Mouse (Mus musculus) thymus, postnatal 25 days (tissue): ENCODE measurements around the gene Pde4c.

Experiments
- DNase-seq: peaks from one replicate; pipeline ENCODE4 v3.0.0; 2022

The Pde4c gene

DNA sequence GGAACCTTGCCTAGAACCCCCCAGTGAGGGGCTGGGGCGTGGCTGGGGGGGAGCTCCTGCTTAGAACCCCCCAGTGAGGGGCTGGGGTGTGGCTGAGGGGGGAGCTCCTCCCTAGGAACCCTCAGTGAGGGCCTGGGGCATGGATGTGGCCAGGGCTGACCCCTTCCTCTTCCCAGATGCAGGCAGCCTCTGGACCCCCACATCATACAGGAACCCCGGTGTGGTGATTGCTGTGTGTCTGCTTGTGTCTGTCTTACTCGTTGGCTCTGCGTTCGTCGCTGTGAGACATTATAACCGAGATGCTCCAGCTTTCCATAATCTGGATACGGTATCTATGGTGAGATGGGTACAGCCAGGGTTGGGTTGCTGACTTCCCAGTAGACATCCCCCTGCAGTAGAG is 1.9 kb upstream of the Pde4c start:
- no peak for DNase-seq

DNA sequence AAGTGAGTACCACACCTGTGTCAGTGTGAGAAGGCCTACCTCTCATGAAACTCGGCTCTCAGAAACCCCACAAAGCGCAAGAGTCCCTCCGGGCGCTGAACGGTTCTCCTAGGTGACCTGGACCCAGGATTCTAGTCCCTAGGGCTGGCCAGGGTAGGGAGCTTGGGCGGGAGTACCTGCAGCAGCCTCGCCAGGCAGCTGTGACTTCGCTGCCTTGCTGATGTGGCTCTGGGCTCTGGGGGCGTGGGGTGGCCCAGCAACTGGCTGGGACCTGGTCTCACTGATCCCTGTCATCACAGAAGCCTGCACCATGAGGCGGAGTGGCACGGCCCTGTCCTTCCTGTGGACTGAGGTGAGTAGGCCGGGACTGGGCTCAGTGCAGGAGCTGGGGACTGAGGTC is 696 bp downstream of the Pde4c start:
- DNase-seq = no peak

DNA sequence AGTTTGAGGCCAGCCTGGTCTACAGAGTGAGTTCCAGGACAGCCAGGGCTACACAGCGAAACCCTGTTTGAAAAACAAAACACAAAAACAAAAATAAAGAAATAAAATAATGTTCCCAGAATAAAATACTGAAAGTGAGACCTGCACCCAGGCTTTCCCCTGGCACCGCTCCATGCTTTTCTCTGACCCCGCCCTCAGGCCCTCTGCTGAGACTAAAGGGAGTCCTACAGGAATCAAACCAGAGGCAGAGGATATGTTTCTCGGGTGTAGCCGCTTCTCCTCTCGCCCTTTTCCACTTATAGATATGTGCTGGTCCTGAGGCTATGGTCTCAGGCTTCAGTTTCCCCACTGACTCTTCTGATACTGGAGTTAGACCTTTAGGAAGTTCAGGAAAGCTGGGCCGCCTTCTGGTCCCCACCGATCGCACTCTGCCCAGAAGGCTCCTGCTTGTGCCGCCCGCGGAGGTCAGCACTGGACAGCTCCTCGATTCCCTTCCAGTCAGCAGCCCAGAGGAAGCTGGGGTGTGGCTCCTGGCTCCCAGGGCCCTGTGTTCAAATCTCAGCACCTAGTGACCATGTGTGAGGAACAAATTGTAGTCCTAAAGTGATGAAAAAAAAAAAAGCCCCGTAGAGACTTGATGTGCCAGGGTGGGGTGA is 2.4 kb downstream of the Pde4c start:
- DNase-seq = no peak

DNA sequence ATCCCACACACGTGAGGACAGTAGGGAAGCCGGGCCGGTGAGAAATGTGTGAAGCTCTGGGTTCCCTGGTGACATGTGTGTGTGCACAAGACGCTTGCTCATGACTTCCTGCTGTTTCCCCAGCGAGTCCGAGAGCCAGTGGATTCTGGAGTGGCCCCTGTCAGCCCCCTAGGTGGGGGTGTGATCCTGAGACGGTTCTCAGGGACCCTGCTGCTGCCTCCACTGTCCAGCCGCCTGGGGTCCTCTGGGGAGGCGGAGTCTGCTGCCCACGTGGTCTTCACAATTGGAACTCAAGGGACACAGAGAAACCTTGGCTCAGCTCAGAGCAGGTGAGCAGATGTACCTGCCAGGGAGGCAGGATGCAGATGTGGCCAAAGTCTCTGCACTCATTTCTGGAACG is 3.2 kb downstream of the Pde4c start:
- no peak for DNase-seq

DNA sequence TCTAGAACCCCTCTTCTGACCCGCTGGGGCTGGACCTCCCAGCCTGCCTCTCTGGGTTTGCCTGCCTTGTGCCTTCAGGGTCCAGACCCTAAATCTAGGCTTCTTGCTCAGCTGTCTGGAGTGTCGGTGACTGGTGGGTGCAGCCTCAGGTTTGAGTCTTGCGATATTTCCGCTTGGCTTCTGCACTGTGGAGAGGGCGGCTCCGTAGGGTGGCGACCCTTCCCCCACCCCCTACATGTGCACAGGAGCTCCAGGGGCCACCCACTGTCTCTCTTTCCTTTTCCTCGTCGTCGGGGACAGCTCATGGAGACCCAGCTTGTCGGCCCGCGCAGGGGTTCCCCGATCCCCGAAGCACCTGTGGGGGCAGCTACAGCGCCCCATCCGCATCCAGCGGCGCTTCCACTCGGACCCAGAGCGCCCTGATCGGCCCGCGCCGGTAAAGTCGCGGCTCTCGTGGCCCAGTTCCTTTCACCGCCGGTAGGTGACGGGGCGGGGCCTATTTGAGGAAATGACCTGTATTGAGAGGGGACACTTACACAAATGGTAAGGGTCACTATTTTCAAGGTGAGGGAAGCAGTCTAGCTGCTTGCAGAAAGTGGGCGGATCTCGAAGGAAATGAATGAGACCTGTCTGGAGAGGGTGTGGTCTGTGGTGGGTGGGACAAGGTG is 6.4 kb downstream of the Pde4c start:
- DNase-seq = peak; percentile 38

DNA sequence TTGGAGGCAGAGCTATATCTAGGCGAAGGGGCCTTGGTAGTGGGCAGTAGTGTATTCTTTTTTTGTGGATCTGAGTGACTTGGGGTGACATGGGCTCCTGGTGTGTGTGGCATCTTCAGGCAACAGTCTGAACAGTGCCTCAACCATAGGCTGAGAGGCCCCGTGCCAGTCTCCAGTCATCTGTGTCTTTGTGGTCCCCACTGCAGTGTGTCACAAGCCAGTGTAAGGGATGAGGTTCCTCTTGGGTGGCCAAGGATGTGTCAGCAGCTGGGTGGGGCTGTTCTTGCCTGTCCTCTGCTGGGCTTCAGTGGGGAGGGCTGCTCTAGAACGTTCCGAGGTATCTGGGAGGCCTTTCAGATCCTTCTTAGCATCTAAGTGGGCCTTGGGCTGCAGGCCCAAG is 7.4 kb downstream of the Pde4c start:
- no peak for DNase-seq

DNA sequence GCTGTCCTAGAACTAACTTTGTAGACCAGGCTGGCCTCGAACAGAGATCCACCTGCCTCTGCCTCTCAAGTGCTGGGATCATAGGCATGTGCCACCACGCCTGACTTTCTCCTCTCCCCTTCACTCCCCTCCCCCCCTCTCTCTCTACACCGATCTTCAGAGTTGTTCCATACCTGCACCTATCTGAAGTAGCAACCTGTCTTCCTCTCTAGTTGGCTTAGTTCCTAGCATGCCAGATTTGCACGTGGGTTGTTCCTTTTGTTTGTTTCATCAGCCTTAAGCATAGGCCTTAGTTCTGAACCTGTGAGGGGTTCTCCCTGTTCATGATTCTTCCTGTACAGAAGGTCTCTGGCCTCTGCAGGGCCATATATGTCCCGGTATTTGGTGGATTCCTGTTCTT is 14.2 kb downstream of the Pde4c start:
- no peak for DNase-seq

DNA sequence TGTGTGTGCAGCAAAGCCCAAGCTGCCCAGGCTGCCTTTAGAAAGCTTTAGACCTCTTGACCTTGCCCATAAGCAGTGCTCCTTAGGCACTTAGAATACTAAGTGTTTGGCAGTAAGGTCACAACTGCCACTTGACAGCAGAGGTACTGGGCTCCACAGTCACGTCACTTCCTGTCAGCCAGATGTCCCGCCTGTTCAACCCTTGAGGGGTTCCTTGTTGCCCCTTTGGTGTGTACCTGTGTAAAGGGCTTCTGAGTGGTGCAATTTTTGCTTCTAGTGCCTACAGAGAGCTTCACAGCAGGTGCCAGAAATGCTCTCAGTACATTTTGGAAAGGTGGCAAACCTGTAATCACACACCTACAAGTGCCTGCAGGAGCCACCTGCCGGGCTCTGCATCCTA is 14.7 kb downstream of the Pde4c start:
- no peak for DNase-seq

DNA sequence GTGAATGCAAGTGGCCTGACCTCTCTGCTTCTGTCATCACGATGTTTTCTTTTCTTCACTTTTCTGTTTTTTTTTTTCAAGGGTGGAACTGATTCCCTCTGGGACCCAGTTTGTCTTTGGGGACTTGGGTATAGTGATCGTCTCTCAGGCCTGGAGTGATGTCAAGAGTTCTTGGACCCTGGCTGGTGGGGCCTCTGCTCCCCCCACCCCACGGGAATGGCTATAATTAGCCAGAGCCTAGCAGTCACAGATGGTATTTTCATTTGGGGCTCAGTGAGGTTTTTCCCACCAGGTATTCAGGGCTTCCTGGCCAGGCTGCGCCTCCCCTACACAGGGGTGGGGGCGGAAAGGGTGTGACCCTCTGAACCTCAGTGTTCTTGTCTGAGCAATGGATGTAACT is 18.1 kb downstream of the Pde4c start:
- no peak for DNase-seq

DNA sequence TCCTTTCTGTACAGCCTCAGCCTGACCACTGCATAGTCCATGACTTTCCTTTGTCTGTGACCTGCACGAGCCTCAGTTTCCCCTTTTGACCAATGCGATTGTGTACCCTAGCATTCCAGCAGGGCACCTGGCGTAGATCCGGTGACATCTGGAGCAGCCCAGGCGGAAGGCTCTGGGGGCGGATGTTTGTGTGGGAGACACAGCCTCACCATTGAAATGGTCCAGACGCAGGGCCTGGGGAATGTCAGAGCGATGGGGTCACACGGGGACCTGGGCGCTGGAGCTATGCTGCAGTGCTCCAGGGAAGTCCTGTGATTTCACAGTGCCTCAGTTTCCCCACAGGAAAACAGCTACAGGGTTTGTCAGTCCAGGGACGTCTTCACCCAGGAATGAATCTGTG is 18.7 kb downstream of the Pde4c start:
- no peak for DNase-seq

DNA sequence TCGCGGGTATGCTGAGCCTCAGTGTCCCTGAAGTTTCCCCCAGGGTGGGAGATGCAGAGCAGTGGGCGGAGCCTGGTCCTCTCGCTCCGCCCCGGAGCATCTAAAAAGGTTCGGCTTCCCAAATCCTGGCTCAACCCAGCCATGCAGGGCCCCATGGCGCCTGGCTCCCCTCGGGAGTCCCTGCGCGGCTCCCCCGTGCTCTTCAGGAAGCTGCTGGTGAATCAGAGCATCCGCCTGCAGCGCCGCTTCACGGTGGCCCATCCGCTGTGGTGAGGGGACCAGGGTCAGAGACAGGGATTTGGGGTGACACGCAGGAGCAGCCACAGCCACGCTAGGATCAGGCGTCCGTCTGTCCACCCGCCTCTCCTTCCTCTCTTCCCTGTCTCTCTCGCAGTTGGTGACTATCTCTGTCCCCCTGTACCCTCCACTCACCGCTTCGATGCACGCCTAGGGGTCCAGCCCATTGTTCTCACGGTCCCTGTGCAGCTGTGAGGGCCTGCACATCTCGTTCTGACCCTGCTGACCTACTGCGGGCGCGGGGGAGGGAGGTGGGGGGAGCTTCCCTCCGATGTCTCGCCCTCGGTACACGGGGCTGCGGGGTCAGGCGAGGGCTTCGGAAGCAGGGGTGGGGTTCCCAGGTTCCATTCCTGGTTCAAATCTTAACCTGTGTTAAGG is 19.6 kb downstream of the Pde4c start:
- DNase-seq = no peak

DNA sequence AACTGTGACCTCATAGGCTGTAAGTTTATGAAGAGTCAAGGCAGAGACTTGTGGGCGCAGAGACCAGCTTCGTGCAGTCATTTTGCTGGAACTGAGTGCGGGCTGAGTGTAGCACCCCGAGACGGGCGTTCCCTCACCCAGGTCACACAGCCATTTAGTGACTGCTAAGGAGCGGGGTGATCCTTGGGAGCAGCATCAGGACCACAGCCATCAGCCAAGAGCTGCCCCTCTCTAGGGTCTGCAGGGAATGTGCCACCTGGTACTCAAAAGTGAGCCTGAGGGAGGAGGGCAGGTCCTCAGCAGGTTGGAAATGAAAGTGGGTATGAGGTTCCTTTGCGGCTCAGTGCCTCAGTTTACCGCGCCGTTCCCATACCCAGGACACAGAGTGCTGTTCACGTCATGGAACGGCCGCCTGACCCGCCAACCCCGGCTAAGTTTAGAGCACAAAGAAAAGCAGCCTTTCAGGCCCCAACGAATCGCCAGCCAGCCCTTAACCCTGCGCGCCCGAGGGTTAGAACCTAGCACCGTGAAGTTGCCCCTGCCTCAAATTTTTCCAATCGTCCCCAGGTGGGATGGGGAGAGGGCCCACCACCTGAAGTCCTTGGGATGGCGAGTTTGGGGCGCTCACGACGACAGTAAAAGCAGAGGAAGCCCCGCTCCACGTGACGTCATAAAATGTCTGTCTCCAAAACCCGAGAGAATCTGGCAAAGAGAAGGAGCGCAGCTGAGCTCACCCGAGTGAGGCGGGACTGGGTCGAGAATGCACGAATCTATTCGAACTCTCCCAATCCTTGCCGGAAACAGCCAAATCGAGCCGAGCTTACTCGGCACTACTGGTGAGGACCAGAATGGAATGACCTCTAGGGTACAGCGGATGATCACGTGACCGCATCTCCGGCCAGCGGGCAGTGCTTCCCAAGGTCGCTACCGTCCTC is 20.4 kb downstream of the Pde4c start:
- no peak for DNase-seq

DNA sequence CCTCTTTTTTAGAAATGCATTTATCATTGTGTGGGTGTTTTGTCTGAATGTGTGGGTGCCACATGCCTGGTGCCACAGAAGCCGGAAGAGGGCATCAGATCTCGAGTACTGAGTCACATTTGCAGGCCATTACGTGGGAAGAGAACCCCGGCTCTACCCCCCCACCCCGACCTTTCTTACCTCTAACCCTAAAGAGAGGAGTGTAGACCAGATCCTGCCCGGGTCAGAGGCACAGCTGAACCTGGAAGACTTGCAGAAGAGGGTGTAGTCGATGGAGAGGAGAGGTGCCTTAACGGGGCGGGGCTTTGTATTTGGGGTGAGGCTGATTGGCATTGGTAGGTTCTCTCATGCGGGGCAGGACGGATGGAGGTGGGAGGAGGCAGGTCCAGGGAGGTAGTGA is 21.3 kb downstream of the Pde4c start:
- no peak for DNase-seq

DNA sequence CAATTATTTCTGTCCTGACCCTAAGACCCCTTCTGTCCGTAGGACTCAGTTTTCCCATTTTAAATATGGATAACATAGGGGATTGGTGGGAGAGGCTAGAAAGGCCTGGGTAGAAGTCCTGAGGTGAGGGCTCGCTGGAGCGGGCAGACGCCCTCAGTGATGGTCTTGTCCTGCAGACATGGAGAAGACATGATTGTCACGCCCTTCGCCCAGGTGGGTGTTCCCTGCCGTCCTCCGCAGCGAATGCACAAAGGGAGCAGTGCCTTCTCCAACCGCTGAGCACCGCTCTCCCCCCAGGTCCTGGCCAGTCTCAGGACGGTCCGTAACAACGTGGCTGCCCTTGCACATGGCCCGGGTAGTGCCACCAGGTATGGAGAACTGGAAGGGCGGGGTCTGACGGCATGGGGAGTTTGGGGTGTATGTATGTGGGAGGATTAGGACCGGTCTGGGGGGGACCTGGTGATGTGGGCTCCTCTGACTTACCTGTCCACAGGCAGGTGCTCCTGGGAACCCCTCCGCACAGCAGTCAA is 22.2 kb downstream of the Pde4c start:
- DNase-seq = no peak

DNA sequence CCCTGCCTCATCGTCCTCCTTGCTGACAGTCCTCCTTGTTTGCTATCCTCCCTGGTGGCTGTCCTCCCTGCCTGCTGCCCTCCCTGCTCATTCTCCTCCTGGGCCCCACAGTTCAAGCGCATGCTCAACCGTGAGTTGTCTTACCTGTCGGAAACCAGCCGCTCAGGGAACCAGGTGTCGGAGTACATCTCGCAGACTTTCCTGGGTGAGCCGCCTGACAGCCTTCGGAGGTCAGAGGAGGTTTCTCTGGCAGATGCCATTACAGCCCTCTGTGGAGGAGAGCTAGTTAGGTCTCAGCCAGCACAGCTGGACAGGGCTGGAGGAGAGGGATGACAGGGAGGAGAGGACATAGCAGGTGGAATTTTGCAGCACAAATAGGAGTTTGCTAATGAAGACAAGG is 23.2 kb downstream of the Pde4c start:
- no peak for DNase-seq

DNA sequence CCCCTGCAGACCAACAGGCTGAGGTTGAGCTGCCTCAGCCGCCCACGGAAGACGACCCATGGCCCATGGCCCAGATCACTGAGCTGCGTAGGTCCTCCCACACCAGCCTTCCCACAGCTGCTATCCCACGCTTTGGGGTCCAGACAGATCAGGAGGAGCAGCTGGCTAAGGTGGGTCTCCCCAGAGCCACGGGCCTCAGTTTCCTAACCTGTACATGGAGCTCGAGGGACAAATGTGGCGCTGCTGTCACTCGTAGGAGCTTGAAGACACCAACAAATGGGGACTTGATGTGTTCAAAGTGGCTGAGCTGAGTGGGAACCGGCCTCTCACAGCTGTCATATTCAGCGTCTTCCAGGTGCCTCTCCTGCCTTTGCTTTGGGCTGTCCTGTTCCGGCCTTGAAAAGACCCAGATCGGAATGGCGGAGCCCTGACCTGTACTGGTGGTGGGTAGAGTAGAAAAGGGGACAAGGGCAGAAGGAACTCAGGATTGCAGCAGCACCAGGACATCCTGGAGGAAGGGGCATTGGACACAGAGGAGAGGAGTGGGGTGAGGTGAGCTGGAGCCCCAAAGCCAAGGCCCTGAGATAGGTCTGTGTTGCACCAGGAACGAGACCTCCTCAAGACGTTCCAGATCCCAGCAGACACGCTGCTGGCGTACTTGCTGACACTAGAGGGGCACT is 23.8 kb downstream of the Pde4c start:
- DNase-seq = no peak

DNA sequence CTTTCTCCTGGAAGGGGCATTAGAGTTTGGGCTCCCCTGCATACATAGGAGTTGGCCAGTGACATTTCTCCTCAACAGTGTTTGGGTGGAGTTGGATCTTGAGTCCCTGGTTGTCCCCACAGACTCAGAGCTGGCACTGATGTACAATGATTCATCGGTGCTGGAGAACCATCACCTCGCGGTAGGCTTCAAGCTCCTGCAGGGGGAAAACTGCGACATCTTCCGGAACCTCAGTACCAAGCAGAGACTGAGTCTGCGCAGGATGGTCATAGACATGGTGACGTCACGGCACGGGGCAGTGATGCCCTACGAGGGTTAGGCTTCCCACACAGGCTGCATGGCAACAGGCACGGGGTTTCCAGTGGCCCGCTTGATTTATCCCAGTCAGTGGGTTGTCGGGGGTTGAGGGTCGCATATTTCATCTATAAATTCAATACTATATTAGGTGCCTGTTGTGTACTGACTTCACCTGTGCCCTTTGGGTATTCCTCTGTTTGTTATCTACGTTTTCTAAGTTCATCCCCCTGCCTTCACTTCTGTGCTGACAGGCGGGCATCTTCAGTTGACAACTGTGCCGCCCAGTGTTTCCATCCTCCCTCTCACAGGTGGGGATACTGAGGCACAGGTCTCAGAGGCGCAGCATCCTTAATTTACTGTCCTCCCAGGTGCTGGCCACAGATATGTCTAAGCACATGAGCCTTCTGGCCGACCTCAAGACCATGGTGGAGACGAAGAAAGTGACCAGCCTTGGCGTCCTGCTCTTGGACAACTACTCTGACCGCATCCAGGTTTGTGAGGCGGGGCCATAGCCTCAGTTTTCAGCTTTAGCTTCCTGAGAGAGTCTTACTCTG is 25.0 kb downstream of the Pde4c start:
- no peak for DNase-seq

DNA sequence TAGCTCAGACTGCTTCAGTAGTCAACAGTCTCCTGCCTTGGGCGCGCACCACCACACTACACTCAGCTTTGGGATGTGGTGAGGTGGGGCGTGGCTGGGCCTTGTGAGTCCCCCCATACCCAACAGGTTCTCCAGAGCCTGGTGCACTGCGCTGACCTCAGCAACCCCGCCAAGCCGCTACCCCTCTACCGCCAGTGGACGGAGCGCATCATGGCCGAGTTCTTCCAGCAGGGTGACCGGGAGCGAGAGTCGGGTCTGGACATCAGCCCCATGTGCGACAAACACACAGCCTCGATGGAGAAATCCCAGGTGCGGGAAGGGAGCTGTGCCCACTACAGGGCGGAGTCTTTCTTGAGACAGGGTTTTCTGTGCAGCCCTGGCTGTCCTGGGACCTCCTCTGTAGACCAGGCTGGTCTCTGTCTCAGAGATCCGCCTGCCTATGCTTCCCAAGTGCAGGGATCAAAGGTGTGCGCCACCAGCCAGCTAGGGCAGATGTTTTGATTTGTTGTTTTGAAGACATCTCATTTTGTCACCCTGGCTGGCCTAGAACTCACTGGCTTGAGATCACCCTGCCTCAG is 25.7 kb downstream of the Pde4c start:
- no peak for DNase-seq

DNA sequence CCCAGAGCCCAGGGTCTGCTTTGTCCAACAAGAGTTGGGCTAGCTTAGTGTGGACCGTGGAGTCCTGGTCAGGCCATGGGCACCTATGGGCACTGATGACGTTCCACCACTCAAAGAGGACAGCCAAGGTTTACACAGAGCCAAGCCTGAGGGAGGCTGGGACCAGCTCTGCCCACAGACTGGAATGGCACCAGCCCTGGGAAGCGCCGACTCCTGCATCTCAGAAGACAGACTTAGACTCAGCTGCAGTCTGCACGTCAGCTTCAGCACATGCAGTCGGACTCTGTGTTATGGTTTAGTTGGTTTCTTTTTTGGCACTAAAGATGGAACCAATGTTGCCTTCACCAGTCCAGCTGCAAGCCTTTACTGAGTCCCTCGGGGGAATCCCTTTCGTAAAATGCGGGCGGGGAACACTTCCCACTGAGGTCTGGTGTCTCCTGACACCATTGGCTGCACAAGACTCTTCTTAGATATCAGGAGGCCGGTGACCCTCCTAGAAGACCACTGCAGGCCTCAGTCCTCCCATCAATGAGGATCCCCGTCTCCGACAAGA is 26.7 kb downstream of the Pde4c start:
- DNase-seq = no peak

DNA sequence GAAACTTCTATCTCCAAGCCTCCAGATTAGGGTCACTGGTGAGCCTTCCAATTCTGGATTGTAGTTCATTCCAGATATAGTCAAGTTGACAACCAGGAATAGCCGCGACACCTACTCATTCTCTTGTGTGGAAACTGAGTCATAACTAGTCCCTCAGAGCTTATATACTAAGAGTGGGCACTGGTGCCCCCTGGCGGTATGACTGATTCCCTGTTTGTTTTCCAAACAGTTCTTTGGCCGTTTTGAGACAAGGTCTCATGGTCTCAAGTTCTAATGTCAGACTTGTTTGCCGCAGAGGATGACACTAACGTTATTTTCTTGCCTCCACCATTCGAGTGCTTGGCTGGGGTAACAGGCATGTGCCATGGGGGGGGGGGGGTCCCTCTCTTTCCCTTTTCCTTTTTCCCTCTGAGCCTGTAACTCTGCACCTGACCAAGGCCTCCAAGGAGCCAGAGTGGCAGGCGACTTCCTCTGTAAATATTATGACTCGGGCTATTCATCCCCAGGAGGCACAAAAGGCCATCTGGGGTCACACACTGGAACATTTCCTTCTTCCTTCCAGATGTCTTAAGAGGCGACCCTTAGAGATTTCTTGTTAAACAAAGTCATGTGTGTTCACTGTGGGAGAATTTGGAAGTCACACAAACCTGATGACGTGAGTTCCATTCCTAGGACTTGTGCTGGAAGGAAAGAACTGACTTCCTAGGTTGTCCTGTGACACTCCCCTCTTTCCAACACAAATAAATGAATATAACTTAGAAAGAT is 28.7 kb downstream of the Pde4c start:
- peak; percentile 77 for DNase-seq
